12 mouse cellular contexts compared by ENCODE assay signal in genomic region chr15:97276660-97277153, GRCm38 (mm10). TPM values are rescaled to one million over a fixed set of nuclear protein-coding genes. Genes with fewer than 3 reads are reported as not detected.
DNase-seq lines count a peak whose midpoint lies in the region; ATAC-seq and TF ChIP-seq lines count a peak whose summit lies in the region.
"Had no signal": no experiment of that assay in that cellular context is flagged by ENCODE, and none has a peak within 500 bp of the region (broad histone marks: within the 10 kb centered on the region; RNA-seq: fewer than 3 reads in every experiment).

No protein-coding gene starts in this region.

- peak; percentile 48; the same call in 1 of the 2 replicates for ATAC-seq in forebrain, embryonic 14.5 days
- ATAC-seq in midbrain, embryonic 12.5 days (ENCODE audit: low FRiP score, low read depth) = no peak

- TF ChIP-seq CTCF in gastrocnemius, adult 2 months (IDR thresholded peaks at IDR 0.05) = no peak

- intact Hi-C loops in gastrocnemius, adult 2 months (cut with DNase I) = no loop called here

- H3K4me1 ChIP-seq in forebrain, embryonic 14.5 days (ENCODE audit: control insufficient read depth, insufficient read depth, low read length) = peaks cover 14% of the 10 kb centered on the region
- peaks cover 15% of the 10 kb centered on the region for H3K4me1 ChIP-seq in midbrain, embryonic 12.5 days

- WGBS in forebrain, embryonic 14.5 days = 17% methylated on average over 20 of the region's 20 CpGs
- 59% methylated on average over 20 of the region's 20 CpGs for WGBS in midbrain, embryonic 12.5 days

- H3K4me2 ChIP-seq in forebrain, embryonic 14.5 days (ENCODE audit: low read length) = peak overlapping the region; percentile 12; the same call in 1 of the 2 replicates
- no peak overlapping the region for H3K4me2 ChIP-seq in midbrain, embryonic 12.5 days (replicated peaks)
- H3K4me2 ChIP-seq: heart, embryonic 11.5 days; liver, embryonic 15.5 days had no signal

- no peaks in the 10 kb centered on the region for H3K9me3 ChIP-seq in forebrain, embryonic 14.5 days (replicated peaks; ENCODE audit: control insufficient read depth, low read length)
- no peaks in the 10 kb centered on the region for H3K9me3 ChIP-seq in midbrain, embryonic 12.5 days
- H3K9me3 ChIP-seq: liver, embryonic 15.5 days had no signal

- no peak overlapping the region for H3K9ac ChIP-seq in forebrain, embryonic 14.5 days (ENCODE audit: low read length)
- H3K9ac ChIP-seq in midbrain, embryonic 12.5 days (replicated peaks) = no peak overlapping the region
- H3K9ac ChIP-seq: liver, embryonic 15.5 days had no signal

- no peaks in the 10 kb centered on the region for H3K36me3 ChIP-seq in forebrain, embryonic 14.5 days (ENCODE audit: control insufficient read depth, insufficient read depth, low read length)
- H3K36me3 ChIP-seq in midbrain, embryonic 12.5 days = no peaks in the 10 kb centered on the region
- H3K36me3 ChIP-seq: liver, embryonic 15.5 days had no signal

- H3K27me3 ChIP-seq in forebrain, embryonic 14.5 days (replicated peaks; ENCODE audit: control insufficient read depth, insufficient read depth, low read length) = 0 out of 2 replicates have a peak, but pooled peaks cover 2% of the 10 kb centered on the region
- H3K27me3 ChIP-seq in midbrain, embryonic 12.5 days = no peaks in the 10 kb centered on the region
- H3K27me3 ChIP-seq: liver, embryonic 15.5 days had no signal

- DNase-seq in adrenal gland, postnatal 14 days = peak; percentile 46
- DNase-seq in adrenal gland, postnatal 4 days (ENCODE audit: low spot score in 2 of 2) = no peak
- DNase-seq in 416B (ENCODE audit: low read depth) = peak; percentile 63
- DNase-seq in forebrain, embryonic 14.5 days (ENCODE audit: low spot score) = peak; percentile 48
- no peak for DNase-seq in ovary, adult 18-20 months (ENCODE audit: low spot score)
- no peak for DNase-seq in gastrocnemius, adult 2 months
- DNase-seq in embryo, embryonic 10 days (ENCODE audit: low spot score) = no peak
- DNase-seq: cerebellum, adult 18-20 months had no signal

- H3K27ac ChIP-seq in forebrain, embryonic 14.5 days (ENCODE audit: low read depth, low read length) = no peak overlapping the region
- 0 out of 2 replicates have a peak overlapping the region, but pooled peaks have one; percentile 35 for H3K27ac ChIP-seq in midbrain, embryonic 12.5 days (replicated peaks)
- no peak overlapping the region for H3K27ac ChIP-seq in gastrocnemius, adult 2 months
- H3K27ac ChIP-seq: liver, embryonic 15.5 days had no signal

- no peak overlapping the region for H3K4me3 ChIP-seq in forebrain, embryonic 14.5 days (ENCODE audit: low read depth, low read length)
- H3K4me3 ChIP-seq in midbrain, embryonic 12.5 days = no peak overlapping the region
- H3K4me3 ChIP-seq in gastrocnemius, adult 2 months = no peak overlapping the region
- H3K4me3 ChIP-seq: erythroblast, embryonic 14.5 days; liver, embryonic 15.5 days had no signal

RNA-seq across cellular contexts. Expression of gene Amigo2, which starts 29.6 kb away (rescaled TPM):
- total RNA-seq in adrenal gland, postnatal 14 days (2021) = 10.2 and 11.2 TPM in 2 replicates
- 10 to 100 TPM; 14.9 to 15.2 TPM for total RNA-seq in adrenal gland, postnatal 4 days (2021)
- polyA plus RNA-seq in forebrain, embryonic 14.5 days (2014; fragmentation: Nextera tagmentation; extraction: Ambion mirVana) = 5.9 and 6.5 TPM in 2 replicates
- 5.9 and 7.9 TPM in 2 replicates for polyA plus RNA-seq in midbrain, embryonic 12.5 days (2016; fragmentation: Nextera tagmentation; extraction: Ambion mirVana)
- 1 to 10 TPM; 2.3 TPM for total RNA-seq in gastrocnemius, adult 2 months (2021)
- polyA plus RNA-seq: erythroblast, embryonic 14.5 days had no signal

RNA-seq across cellular contexts. Expression of gene Pced1b, which starts 29.8 kb away (rescaled TPM):
- total RNA-seq in adrenal gland, postnatal 14 days (2021) = 23.0 and 35.1 TPM in 2 replicates
- total RNA-seq in adrenal gland, postnatal 4 days (2021) = 10 to 100 TPM; 30.5 to 31.6 TPM
- polyA plus RNA-seq in forebrain, embryonic 14.5 days (2014; fragmentation: Nextera tagmentation; extraction: Ambion mirVana) = 2.8 and 4.6 TPM in 2 replicates
- polyA plus RNA-seq in midbrain, embryonic 12.5 days (2016; fragmentation: Nextera tagmentation; extraction: Ambion mirVana) = 3.2 and 4.3 TPM in 2 replicates
- total RNA-seq in gastrocnemius, adult 2 months (2021) = 1 to 10 TPM; 1.3 to 1.6 TPM

Comparison
In these comparisons a context has a peak if more than half of its experiments do, and no peak if none do; other contexts are left out.
1. DNase-seq: peak in adrenal gland, postnatal 14 days (single experiment), 416B (single experiment) and forebrain, embryonic 14.5 days (single experiment); none in adrenal gland, postnatal 4 days (0 of 2), ovary, adult 18-20 months (single experiment), gastrocnemius, adult 2 months (single experiment) and embryo, embryonic 10 days (single experiment).